Mouse (Mus musculus) thymus, postnatal 36 days (tissue): ENCODE measurements around the gene Lgi4.

Experiments used
- DNase-seq, 2 experiments: peaks; one replicate each; pipeline ENCODE4 v3.0.0; 2022; ENCODE audit warnings: mixed read lengths in 2 of 2

Lgi4 gene

DNA sequence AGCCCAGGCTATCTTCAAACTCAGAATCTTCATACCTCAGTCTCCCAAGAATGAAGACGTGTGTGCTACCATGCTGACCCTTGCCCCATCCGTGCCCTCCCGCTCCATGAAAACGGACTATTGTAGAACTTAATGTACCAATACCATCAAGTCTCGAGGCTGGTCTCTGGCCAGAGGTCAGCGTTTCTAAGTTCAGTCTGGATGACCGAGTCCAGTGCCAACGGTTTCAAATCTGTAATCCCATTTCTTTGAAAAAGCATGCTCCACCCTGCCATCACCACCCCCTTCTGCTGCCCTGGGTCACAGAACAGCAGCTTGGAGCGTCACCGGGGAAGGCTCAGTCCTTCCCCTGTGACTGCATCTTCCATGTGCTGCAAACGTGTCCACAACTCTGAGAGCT is 48.6 kb downstream of the Lgi4 start:
- no peak for DNase-seq

DNA sequence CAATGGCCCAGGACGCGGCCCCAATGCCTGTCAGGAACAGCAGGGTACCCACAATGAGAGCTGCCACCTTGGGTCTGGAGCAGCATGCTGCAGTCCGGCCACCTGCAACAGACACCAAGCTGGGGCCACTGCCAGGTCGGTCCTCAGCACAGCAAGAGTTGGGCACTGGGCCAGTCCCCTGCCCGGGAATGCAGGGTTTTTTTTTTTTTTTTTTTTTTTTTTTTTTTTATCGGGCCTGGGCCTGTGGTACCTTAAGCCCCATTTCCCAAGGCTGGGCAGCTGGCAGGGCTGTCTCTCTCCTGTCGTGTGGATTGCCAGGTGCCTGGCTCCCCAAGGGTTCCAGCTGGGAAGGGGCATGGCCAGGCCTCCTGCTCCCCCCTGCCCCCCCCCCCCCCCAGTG is 49.9 kb downstream of the Lgi4 start:
- no peak for DNase-seq

DNA sequence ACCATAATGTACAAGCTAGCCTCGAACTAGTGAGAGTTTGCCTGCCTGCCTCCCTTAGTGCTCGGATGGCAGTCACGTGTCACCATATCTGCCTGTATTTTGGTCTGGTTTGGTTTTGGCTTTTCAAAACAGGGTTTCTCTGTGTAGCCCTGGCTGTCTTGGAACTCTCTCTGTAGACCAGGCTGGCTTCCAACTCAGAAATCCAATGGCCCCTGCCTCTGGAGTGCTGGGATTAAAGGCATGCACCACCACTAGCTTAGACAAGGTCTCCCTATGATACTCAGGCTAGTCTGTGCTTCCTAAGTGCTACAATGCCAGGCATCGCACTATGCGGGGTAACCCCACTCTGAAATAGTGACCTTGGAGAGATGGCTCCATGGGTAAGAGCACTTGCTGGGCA is 50.7 kb downstream of the Lgi4 start:
- DNase-seq: no peak

DNA sequence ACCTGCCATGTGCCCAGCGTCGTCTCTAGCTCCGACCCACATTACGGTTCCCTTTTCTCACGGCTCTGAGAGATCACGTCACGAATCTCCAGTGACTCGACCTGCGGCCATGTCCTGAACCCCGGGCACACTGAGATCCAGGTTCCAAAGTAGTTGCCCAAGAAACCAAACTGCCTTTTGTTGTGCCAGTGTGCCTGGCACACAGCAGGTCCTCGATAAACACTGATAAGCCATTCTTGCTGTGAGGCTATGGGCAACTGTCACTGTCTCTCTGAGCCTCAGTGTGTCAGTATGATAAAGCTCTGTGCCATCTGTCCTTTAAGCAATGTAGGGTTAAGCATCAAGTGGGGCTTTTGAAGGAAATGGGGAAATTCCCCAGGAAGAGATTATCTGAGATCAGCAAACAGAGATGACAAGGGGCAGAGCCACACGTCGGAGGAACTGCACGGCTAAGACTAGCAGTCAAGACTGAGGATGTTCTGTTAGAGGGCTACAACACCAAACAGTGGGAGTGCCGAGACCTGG is 51.8 kb downstream of the Lgi4 start:
- no peak for DNase-seq

DNA sequence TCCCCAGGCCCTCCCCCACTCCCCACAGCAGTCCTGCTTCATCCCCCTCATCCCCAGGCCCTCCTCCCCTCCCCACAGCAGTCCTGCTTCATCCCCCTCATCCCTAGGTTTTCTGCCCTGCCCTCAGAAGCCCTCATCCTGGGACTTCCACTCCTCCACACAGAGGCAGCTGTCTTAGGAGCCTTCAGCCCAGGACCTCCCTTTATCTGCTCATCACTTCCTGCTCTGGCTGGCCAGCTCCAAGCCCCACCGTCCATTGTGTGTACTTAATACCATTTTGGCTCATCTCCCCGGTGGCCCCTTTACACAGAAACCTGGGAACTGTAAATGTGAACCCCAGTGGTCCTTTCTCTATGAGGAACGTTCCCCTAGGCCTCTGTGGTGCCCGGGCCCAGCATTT is 52.9 kb downstream of the Lgi4 start:
- DNase-seq: no peak

DNA sequence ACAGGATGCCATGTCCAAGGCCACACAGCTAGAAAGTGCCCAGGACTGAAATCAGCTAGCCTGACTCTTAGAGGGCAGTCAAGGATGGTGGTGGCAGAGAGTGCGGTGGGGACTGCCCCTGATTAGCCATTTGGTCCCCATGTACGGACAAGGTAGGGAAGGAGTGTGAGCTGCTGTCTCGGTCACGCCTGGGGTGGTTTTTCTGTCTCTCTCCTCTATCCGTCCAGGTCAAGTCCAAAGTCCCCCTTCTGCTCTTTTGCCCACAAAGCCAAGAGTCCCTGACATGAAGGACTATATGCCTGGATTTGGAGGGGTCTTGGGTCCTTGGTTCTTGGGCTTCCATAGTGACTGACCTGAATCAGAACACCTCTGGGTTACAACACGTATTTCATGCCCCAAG is 54.7 kb downstream of the Lgi4 start:
- DNase-seq: no peak

DNA sequence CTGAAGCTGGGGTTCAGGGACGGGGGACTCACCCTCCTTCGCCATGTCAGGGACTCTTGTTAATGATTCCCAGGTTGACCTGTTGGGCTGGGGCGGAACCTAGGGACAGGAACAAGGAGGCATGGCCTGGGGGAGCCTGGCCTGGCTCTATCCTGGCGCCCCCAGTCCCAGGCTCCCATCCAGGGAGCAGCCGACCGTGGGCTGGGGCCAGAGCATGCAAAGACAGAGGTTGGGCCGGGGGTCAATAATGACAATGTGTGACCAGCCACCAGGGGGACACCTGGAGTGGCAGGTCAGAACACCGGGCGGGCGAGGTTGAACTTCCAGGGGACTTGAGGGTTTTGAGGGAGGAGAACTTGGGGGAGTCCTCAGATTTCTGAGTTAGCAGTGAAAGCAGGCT is 55.5 kb downstream of the Lgi4 start:
- DNase-seq: no peak

DNA sequence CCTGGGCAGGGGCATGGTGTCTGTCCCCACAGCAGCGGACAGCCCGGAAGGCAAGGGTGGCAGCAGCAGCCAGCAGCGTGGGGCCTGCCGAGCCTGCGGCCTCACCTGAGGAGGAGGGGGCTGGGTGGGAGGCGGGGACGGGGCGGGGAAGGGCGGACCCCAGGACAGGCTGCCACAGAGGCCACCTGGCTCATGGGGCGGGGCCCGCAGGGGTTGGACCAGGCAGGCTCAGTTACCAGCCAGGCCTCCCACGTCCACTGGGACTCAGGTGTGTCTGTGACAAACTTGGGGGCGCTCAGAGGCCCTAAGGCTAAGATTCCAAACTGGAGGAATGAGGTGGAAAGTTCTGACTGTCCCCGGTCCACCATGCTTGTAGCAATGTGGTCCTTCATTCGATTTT is 56.0 kb downstream of the Lgi4 start, which contains the start of gene Hpn:
TSS of gene Hpn (minus strand) at position 109 of the 400 bp plus-strand sequence.
- no peak for DNase-seq

DNA sequence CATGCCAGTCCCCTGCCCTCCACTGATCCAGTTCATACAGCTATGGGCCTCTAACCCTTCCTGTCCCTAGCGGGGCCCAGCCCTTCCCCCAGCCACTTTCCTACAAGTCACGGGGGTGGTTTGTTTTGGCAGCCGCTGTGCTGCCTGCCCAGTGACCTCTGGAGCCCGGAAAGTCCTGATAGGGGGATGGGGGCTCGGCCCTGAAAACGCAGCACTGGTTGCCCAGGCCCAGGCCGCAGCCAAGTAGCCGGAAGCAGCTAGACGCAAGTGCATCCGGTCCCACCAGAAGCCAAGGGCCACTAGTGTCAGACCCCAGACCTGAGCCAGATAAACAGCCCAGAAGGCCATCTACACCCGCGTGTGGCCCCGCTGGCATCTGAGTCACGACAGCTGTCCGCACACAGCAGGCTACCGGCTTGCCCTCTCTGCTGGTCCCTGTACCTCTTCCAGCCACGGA is 56.5 kb downstream of the Lgi4 start:
- no peak for DNase-seq

DNA sequence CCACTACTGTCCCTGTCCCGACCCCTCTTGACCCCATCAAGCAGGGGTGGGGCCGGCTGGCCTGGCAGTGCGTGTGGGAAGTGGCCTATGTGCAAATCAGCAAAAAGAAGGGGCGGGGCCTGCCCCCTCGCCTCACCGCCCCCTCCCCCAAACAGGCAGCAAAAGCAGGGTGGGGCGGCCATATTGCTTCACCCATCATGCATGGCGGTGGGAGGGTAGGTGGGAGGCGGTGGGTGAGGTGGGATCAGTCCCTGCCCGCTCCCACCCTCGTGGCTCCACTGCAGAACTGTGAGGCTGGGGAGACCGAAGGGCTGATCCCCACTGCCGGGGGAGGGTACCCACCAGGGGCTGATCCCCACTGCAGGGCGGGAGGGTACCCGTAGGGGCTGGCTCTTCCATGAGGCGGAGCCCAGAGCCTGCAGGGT is 57.6 kb downstream of the Lgi4 start:
- no peak for DNase-seq

DNA sequence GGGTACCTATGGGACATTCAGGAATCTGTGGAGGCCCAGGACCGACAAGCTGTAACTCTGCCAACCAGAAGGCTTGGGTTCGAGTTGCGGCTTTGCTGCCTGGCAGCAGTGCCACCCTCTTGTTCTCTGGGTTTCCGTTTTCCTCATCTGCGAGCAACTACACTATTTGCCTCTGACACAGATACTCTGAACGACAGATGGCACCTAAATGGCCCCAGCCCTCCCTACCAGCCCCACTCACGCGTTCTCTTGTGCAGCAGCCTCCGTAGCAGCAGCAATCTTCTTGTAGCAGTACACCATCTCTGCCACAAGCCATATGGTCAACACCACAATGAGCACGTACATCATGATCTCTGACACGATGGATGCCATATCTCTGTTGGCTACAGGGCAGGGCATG is 58.3 kb downstream of the Lgi4 start:
- DNase-seq: no peak

DNA sequence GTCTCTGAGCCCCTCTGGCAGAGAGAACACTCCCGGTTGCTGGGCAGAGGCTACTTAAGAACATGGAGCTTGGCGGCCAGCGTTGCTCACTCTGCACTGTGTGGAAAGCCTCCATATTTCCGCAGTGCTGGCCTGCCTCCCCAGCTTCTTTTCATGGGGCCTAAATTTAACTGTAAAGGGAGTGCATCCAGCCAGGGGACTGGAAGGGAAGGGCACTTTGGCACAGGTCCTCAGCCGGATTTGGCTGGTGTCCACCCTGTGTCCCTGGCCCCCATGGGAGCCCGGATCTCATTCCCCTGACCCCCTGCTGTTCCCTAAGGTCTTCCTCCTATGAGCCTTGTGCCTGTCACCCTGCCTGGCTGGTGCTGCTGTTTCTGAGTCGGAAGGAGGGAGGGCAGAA is 59.3 kb downstream of the Lgi4 start:
- DNase-seq: no peak

DNA sequence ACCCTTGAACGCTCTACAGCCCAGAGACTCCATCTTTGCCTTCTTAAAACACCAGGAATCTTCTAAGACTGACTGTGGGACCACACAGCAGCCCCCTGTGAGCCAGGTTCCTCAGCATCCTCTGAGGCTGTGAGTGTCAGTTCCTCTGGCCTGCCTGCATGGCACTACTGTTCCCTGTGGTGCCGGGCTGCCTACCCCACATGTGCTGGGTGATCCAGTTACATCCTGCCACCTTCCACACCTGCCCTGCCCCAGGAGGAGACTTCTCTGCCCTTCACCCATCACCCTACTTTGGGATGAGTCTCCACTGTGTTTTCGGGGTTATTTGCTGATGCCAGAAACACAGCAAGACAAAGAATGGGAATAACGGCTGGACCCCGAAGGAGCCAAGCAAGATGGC is 60.4 kb downstream of the Lgi4 start:
- no peak for DNase-seq
